Mouse (Mus musculus) small intestine, adult 2 months (tissue): Measurements from ENCODE around the gene Rcor2.
A peak's percentile ranks its signal among the peaks of the same experiment; 100 is the strongest.

Experiments used
- CTCF ChIP-seq: fragments of 200-500 bp; IDR thresholded peaks from 2 replicates; pipeline ENCODE4 v1.5.1; 2012; ENCODE audit warnings: low read depth, mild to moderate bottlenecking, control low read depth, inconsistent platforms, low read length, moderate library complexity, mixed read lengths; ENCODE audit not compliant: insufficient replicate concordance, insufficient read length; ENCODE audit errors: extremely low read depth
- POLR2A ChIP-seq: fragments of 200-500 bp; IDR thresholded peaks from 2 replicates; pipeline ENCODE4 v1.6.1; 2012; ENCODE audit warnings: low read depth, mild to moderate bottlenecking, control low read depth, inconsistent platforms, low read length, moderate library complexity

DNA sequence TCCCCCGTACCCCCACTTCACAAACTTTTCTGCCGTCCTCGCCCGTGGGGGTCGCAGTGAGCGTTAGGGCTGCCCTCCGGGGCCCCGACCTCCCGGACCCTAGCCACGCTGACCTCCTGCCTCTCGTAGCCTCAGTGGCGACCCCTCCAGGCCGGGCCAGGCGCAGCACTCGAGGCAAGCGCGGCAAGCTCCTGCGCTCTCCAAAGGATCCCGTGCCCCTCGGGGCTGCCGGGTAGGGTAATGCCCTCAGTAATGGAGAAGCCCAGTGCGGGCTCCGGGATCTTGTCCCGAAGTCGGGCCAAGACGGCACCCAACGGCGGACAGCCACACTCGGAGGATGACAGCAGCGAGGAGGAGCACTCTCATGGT, 1.6 kb downstream of the Rcor2 start:
- TF ChIP-seq CTCF (peak; percentile 41; the same call in 1 of the 2 replicates), POLR2A (no peak)
